21 mouse cellular contexts compared by ENCODE assay signal in the genomic region with DNA sequence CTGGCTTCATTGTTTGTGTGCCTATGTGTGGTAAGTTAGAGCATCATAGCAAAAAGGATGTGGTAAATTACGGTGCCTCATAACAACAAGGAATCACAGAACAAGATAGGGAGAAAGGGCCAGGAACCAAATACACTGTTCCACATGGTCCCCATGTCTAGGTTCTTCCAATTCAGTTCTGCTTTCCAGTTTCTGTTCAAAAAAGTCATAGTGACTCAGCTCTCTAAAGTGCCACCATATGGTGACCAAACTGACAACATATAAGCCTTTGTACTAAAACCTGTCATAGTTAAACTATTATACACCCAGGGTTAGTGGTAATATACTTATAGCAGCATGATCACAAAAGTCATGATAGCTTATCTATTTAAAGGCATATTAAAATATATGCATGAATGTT.
"Had no signal": no experiment of that assay in that cellular context is flagged by ENCODE, and none has a peak within 500 bp of the region (broad histone marks: within the 10 kb centered on the region; RNA-seq: fewer than 3 reads in every experiment).

No protein-coding gene starts in this region.

- H3K27ac ChIP-seq: kidney, postnatal 0 days; limb, embryonic 10.5 days; limb, embryonic 13.5 days; liver, embryonic 12.5 days; liver, embryonic 15.5 days; lung, embryonic 15.5 days; midbrain, embryonic 10.5 days; midbrain, embryonic 13.5 days; neural tube, embryonic 13.5 days; stomach, postnatal 0 days had no signal

- H3K36me3 ChIP-seq: limb, embryonic 10.5 days; limb, embryonic 13.5 days; liver, embryonic 12.5 days; liver, embryonic 15.5 days; lung, embryonic 15.5 days; midbrain, embryonic 10.5 days; midbrain, embryonic 13.5 days; neural tube, embryonic 13.5 days had no signal

- H3K9ac ChIP-seq: limb, embryonic 13.5 days; liver, embryonic 12.5 days; liver, embryonic 15.5 days; lung, embryonic 15.5 days; midbrain, embryonic 13.5 days; neural tube, embryonic 13.5 days had no signal

- DNase-seq: kidney, adult 2 months; kidney, postnatal 25 days; liver; lung, adult 18-20 months; lung, postnatal 10 days; lung, postnatal 36 days; retina, postnatal 1 day; right cerebral cortex, postnatal 25 days; thymus, postnatal 36 days had no signal

- H3K27me3 ChIP-seq: limb, embryonic 13.5 days; liver, embryonic 12.5 days; liver, embryonic 15.5 days; lung, embryonic 15.5 days; megakaryocyte, embryonic 14.5 days; midbrain, embryonic 13.5 days; neural tube, embryonic 13.5 days had no signal

- H3K4me2 ChIP-seq: limb, embryonic 13.5 days; liver, embryonic 12.5 days; liver, embryonic 15.5 days; lung, embryonic 15.5 days; midbrain, embryonic 13.5 days; neural tube, embryonic 13.5 days had no signal

- H3K4me3 ChIP-seq: limb, embryonic 10.5 days; limb, embryonic 13.5 days; liver, embryonic 12.5 days; liver, embryonic 15.5 days; lung, embryonic 15.5 days; megakaryocyte, embryonic 14.5 days; midbrain, embryonic 10.5 days; midbrain, embryonic 13.5 days; neural tube, embryonic 13.5 days had no signal

- H3K9me3 ChIP-seq: limb, embryonic 10.5 days; limb, embryonic 13.5 days; liver, embryonic 12.5 days; liver, embryonic 15.5 days; lung, embryonic 15.5 days; megakaryocyte, embryonic 14.5 days; midbrain, embryonic 10.5 days; midbrain, embryonic 13.5 days; neural tube, embryonic 13.5 days had no signal

- H3K4me1 ChIP-seq: limb, embryonic 10.5 days; limb, embryonic 13.5 days; liver, embryonic 12.5 days; liver, embryonic 15.5 days; lung, embryonic 15.5 days; megakaryocyte, embryonic 14.5 days; midbrain, embryonic 10.5 days; midbrain, embryonic 13.5 days; neural tube, embryonic 13.5 days had no signal

- ATAC-seq: intestine, postnatal 0 days; liver, embryonic 12.5 days; midbrain, embryonic 13.5 days had no signal
